Mouse (Mus musculus): ENCODE measurements at regions not wholly inside any gene's neighbourhood (a gene's known extent, or its start where the extent isn't known, plus 50 kb on each side); places are given as distances from the start of the nearest gene placed in this dataset.

GRCm38 (mm10) chr13:11490766-11491165, 616.0 kb downstream of the Ryr2 start:
- H3K9me3 ChIP-seq (replicated peaks; ENCODE audit: low read length): no peaks in the 10 kb centered on the region
- dilution Hi-C loops (cut with MboI; ENCODE audit: extremely low pct_ligation_motif_present, extremely low pct_unique_long_range_greater_than_20kb, low sequenced_read_pairs) (no loop called here), in situ Hi-C loops (cut with MboI; ENCODE audit: low pct_ligation_motif_present, low pct_unique_long_range_greater_than_20kb, low sequenced_read_pairs) (no loop called here)
- no peaks in the 10 kb centered on the region for H3K79me2 ChIP-seq (replicated peaks; ENCODE audit: control insufficient read depth, extremely low read depth, insufficient read depth, poor library complexity, severe bottlenecking)
- H3K4me2 ChIP-seq (ENCODE audit: insufficient read depth, low read depth, poor library complexity, severe bottlenecking): no peak overlapping the region
- no peak overlapping the region for H3K9ac ChIP-seq (ENCODE audit: insufficient read depth, low read depth)
- no peaks in the 10 kb centered on the region for H3K36me3 ChIP-seq (replicated peaks in 1 of 2; ENCODE audit: control insufficient read depth in 1 of 2, insufficient read depth in 1 of 2, low read length in 1 of 2)
- no peak overlapping the region for H3K4me3 ChIP-seq (replicated peaks in 1 of 3; ENCODE audit: low read depth in 2 of 3, low read length in 2 of 3, poor library complexity in 1 of 3)
- DNase-seq (ENCODE audit: extremely low read depth): peak; percentile 23
- H3K27ac ChIP-seq (ENCODE audit: insufficient read depth, low read depth): no peak overlapping the region
- H3K27me3 ChIP-seq (replicated peaks): no peaks in the 10 kb centered on the region
- TF ChIP-seq UBTF (IDR thresholded peaks at IDR 0.05; ENCODE audit: low read depth, low read length) (no peak), EP300 (IDR thresholded peaks at IDR 0.05; ENCODE audit: low read length) (no peak), PAX5 (IDR thresholded peaks at IDR 0.05; ENCODE audit: low read length) (no peak), MYC (IDR thresholded peaks at IDR 0.05; ENCODE audit: low read depth, low read length) (no peak), ZNF384 (IDR thresholded peaks at IDR 0.05; ENCODE audit: low read depth, low read length) (no peak), USF1 (IDR thresholded peaks at IDR 0.05; ENCODE audit: low read depth, low read length) (no peak), MEF2A (IDR thresholded peaks at IDR 0.05; ENCODE audit: borderline replicate concordance, low read depth, low read length) (no peak), KAT2A (IDR thresholded peaks at IDR 0.05; ENCODE audit: insufficient replicate concordance, low read length) (no peak), IRF4 (IDR thresholded peaks at IDR 0.05; ENCODE audit: low read depth, low read length) (no peak), ETS1 (conservative IDR thresholded peaks at IDR 0.05; ENCODE audit: low read depth, low read length) (no peak), GABPA (IDR thresholded peaks at IDR 0.05; ENCODE audit: insufficient replicate concordance, low read depth, low read length) (no peak), NELFE (IDR thresholded peaks at IDR 0.05; ENCODE audit: low read depth, low read length) (no peak), JUND (conservative IDR thresholded peaks at IDR 0.05; ENCODE audit: low read depth, low read length) (no peak), MAX (IDR thresholded peaks at IDR 0.05; ENCODE audit: low read length) (no peak), SIN3A (IDR thresholded peaks at IDR 0.05; ENCODE audit: low read length) (no peak), ZMIZ1 (IDR thresholded peaks at IDR 0.05; ENCODE audit: low read depth, low read length) (no peak)
- H3K4me1 ChIP-seq (ENCODE audit: control insufficient read depth in 1 of 2, insufficient read depth in 2 of 2): peaks cover 0 to 11% of the 10 kb centered on the region in 2 experiments; a peak in 2 of 4 replicates

- Histone ChIP-seq H3K9me3 (replicated peaks; ENCODE audit: low read length) (no peaks in the 10 kb centered on the region), H3K27ac (ENCODE audit: insufficient read depth, low read depth) (no peak overlapping the region), H3K4me3 (replicated peaks in 1 of 3; ENCODE audit: low read depth in 2 of 3, low read length in 2 of 3, poor library complexity in 1 of 3) (no peak overlapping the region), H3K27me3 (replicated peaks) (no peaks in the 10 kb centered on the region), H3K79me2 (replicated peaks; ENCODE audit: control insufficient read depth, extremely low read depth, insufficient read depth, poor library complexity, severe bottlenecking) (no peaks in the 10 kb centered on the region), H3K9ac (ENCODE audit: insufficient read depth, low read depth) (no peak overlapping the region), H3K4me1 (ENCODE audit: control insufficient read depth in 1 of 2, insufficient read depth in 2 of 2) (peaks cover 0 to 7% of the 10 kb centered on the region in 2 experiments; a peak in 1 of 4 replicates), H3K36me3 (replicated peaks in 1 of 2; ENCODE audit: control insufficient read depth in 1 of 2, insufficient read depth in 1 of 2, low read length in 1 of 2) (no peaks in the 10 kb centered on the region), H3K4me2 (ENCODE audit: insufficient read depth, low read depth, poor library complexity, severe bottlenecking) (no peak overlapping the region)
- dilution Hi-C loops (cut with MboI; ENCODE audit: extremely low pct_ligation_motif_present, extremely low pct_unique_long_range_greater_than_20kb, low sequenced_read_pairs): no loop called here
- TF ChIP-seq ZC3H11A (IDR thresholded peaks at IDR 0.05; ENCODE audit: low read depth, low read length): no peak
- no peak for DNase-seq (ENCODE audit: extremely low read depth)
- in situ Hi-C loops (cut with MboI; ENCODE audit: low pct_ligation_motif_present, low pct_unique_long_range_greater_than_20kb, low sequenced_read_pairs): no loop called here
Measured at GRCm38 (mm10) chr13:11483142-11483541, 623.6 kb downstream of the Ryr2 start.
